Mouse (Mus musculus) liver, embryonic 16.5 days (tissue): Measurements from ENCODE around the gene Gng8. TPM values are rescaled to one million over a fixed set of nuclear protein-coding genes. Genes with fewer than 3 reads are reported as not detected.

ENCODE experiments used
- ATAC-seq: fragments of 200-750 bp; cut with Nextera tagmentation; 2 replicates; pipeline ENCODE4 v1.8.0; 2017; ENCODE audit warnings: low read depth, mild to moderate bottlenecking, moderate number of reproducible peaks, moderate library complexity
- H3K27ac ChIP-seq: fragments of 300-500 bp; sonication (generic); 2 replicates; pipeline ENCODE4 v1.5.1; 2014; ENCODE audit warnings: mild to moderate bottlenecking, low read length
- H3K27me3 ChIP-seq: fragments of 300-500 bp; sonication (generic); 2 replicates; pipeline ENCODE4 v1.6.1; 2014; ENCODE audit warnings: low read depth, low read length, mixed read lengths; ENCODE audit not compliant: control insufficient read depth, insufficient read depth
- H3K36me3 ChIP-seq: fragments of 300-500 bp; sonication (generic); 2 replicates; pipeline ENCODE4 v1.6.1; 2014; ENCODE audit warnings: mild to moderate bottlenecking; ENCODE audit not compliant: control insufficient read depth, insufficient read depth
- H3K4me1 ChIP-seq: fragments of 300-500 bp; sonication (generic); 2 replicates; pipeline ENCODE4 v1.6.1; 2014; ENCODE audit warnings: low read depth, low read length, mixed read lengths; ENCODE audit not compliant: control insufficient read depth
- H3K4me2 ChIP-seq: fragments of 300-500 bp; sonication (generic); 2 replicates; pipeline ENCODE4 v1.6.1; 2014; ENCODE audit warnings: low read depth, low read length, mixed read lengths
- H3K4me3 ChIP-seq: fragments of 300-500 bp; sonication (generic); 2 replicates; pipeline ENCODE4 v1.5.1; 2014; ENCODE audit warnings: low read depth, mild to moderate bottlenecking, low read length
- H3K9ac ChIP-seq: fragments of 300-500 bp; sonication (generic); 2 replicates; pipeline ENCODE4 v1.6.1; 2014; ENCODE audit warnings: low read depth, low read length
- H3K9me3 ChIP-seq: fragments of 300-500 bp; sonication (generic); replicated peaks from 2 replicates; pipeline ENCODE4 v1.6.1; 2016; ENCODE audit warnings: low read length; ENCODE audit not compliant: control insufficient read depth
- WGBS: fragments of 180-500 bp; shearing (Covaris S2); extraction: QIAGEN DNeasy Blood & Tissue Kit; methylation state at CpG from one replicate; pipeline ENCODE4 v1.1.7; 2014; ENCODE audit not compliant: insufficient replicate concordance; 5-methylcytosine and 5-hydroxymethylcytosine counted together
- polyA plus RNA-seq: library from polyadenylated mRNA; unstranded; fragments of >200 nt; fragmentation: Nextera tagmentation; extraction: Ambion mirVana; gene quantifications from 2 replicates; pipeline ENCODE4 v1.2.1, GENCODE M21; 2015

Gng8 gene
- polyA plus RNA-seq, 1 experiment from 2014 or later: 0.17 TPM

DNA sequence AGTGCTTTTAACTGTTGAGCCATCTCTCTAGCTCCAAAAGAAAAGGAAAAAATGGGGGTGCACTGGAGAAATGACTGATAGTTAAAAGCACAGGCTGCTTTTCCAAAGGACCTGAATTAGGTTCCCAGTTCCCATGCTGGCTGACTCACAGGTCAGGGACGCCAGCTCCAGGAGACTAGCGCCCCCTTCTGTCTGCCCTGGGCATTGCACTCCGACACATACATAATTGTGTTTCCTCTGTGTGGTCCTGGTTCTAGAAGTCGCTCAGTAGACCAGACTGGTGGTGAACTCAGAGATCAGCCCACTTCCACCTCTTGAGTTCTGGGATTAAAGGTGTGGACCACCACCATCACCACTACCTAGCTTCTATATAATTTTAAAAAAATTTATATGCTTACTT, 45.7 kb downstream of the Gng8 start:
- WGBS: 42% methylated on average over 4 of the region's 4 CpGs
- Histone ChIP-seq H3K4me3 (no peak overlapping the region), H3K4me2 (no peak overlapping the region), H3K27me3 (no peaks in the 10 kb centered on the region; the same call in 1 of the 2 replicates), H3K27ac (no peak overlapping the region), H3K9ac (no peak overlapping the region), H3K9me3 (no peaks in the 10 kb centered on the region), H3K36me3 (no peaks in the 10 kb centered on the region), H3K4me1 (no peaks in the 10 kb centered on the region)
- ATAC-seq: no peak

DNA sequence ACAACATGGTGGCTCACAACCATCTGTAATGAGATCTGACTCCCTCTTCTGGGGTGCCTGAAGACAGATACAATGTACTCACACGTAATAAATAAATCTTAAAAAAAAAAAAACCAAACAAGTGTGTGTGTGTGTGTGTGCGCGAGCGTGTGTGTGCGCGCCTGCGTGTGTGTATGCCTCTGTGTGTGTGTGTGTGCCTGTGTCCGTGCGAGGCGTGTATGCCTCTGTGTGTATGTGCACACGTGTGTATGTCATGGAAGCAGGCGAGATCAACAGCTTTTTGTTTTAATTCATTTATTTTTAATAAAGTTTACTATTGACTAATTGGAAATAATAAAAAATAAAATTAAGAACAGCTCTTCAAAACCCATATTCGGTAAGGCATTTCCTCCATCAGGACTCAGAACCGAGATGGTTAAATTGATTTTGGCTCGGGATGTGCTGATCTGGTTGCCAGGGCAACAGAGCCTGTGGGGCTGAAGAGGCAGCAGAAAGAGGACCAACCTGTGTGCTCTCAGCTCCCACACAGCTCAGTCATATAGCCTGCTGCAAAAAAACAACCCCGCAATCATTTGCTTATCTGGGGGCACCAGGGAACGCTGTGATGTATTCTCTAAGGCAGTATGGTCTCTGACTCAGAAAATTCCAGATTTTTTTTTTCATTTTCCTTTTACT, 46.7 kb downstream of the Gng8 start:
- 62% methylated on average over 17 of the region's 17 CpGs for WGBS
- ATAC-seq: no peak

DNA sequence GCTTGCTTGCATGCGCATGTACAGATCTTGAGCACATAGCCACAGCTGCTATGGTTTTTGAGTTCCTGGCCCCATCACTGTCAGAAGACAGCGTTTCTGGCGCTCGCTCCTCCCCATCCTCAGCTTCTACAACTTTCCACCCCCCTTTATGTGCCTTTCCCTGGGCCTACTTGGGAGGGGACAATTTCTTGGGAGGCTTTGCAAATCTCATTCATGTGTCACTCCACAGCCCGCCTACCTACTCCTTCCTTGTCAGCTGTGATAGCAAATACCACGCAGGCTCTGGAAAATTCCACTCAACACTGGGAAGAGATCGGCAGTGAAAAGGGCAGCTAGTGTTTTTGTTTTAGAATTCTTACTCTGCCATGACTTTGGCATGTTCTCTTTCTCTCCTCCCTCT, 48.7 kb downstream of the Gng8 start:
- H3K27ac ChIP-seq: no peak overlapping the region
- H3K4me1 ChIP-seq: no peaks in the 10 kb centered on the region
- no peaks in the 10 kb centered on the region for H3K36me3 ChIP-seq
- H3K9me3 ChIP-seq: no peaks in the 10 kb centered on the region
- H3K4me3 ChIP-seq: no peak overlapping the region
- H3K9ac ChIP-seq: no peak overlapping the region
- no peak overlapping the region for H3K4me2 ChIP-seq
- no peak for ATAC-seq
- peaks cover 20% of the 10 kb centered on the region for H3K27me3 ChIP-seq
- WGBS: 45% methylated on average over 7 of the region's 7 CpGs

More for the DNA sequence above, 46.7 kb downstream of the Gng8 start:
- no peak overlapping the region for H3K4me3 ChIP-seq
- no peak overlapping the region for H3K27ac ChIP-seq
- no peak overlapping the region for H3K9ac ChIP-seq
- H3K4me2 ChIP-seq: no peak overlapping the region
- H3K4me1 ChIP-seq: no peaks in the 10 kb centered on the region
- no peaks in the 10 kb centered on the region for H3K36me3 ChIP-seq
- H3K27me3 ChIP-seq: peaks cover 2% of the 10 kb centered on the region; the same call in 1 of the 2 replicates
- no peaks in the 10 kb centered on the region for H3K9me3 ChIP-seq

DNA sequence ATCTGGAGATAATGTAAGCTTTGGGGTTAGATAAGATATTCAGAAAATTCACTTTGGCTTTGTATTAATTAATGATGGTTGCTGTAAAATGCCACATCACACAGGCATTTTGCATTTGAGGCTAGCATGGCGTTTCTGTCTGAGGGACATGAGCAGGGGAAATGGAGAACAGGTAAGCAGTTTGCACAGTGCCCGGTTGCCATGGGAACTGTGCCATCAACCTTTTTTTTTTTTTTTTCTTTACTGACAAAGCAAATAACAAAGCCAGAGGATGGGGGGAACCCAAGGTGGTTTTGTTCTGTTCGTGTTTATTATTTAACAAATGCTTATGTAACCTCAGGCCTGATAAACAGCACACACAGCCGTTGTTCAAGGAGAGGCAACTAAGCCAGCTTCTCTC, 51.3 kb downstream of the Gng8 start:
- Histone ChIP-seq H3K4me1 (no peaks in the 10 kb centered on the region), H3K9ac (no peak overlapping the region), H3K27me3 (peaks cover 46% of the 10 kb centered on the region), H3K4me3 (no peak overlapping the region), H3K27ac (no peak overlapping the region), H3K4me2 (no peak overlapping the region), H3K9me3 (no peaks in the 10 kb centered on the region), H3K36me3 (no peaks in the 10 kb centered on the region)
- ATAC-seq: no peak
- WGBS: 32% methylated on average over 4 of the region's 4 CpGs

DNA sequence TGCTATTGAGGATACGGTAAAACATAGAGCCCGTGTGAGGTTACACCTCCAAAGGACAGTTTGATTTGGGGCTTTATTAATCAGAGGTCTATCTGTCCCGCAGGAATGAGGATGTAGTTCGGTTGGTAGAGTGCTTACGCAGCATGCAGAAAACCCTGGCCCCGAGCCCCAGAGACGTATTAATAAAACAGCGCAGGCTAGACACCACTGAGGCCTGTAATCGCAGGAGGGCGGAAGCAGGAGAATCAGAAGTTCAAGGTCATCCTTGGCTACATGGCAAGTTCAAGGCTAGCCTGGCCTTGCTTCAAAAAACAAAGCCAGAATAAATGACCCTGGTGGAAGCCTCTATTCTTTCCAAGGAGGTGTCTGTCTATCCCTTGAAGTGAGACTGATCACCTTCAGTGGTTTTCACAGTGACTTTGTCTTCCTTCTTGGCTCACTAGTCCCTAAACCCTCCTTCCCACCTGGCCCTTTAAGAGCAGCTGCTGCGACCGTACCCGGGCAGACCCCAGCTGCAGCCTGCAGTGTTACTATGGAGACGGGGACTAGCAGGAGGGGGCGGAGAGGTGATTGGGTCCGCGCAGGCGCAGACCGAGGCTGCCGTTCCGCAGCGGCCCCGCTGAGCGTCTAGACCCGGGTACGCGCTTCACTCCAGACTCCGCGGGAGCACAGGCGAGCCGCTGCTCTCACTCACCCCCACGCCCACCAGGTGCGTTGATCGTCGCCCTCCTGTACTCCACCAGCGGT, 52.6 kb downstream of the Gng8 start, which contains the start of gene Pnmal2:
Pnmal2 (plus strand) TSS at position 622 of the 747 bp plus-strand sequence.
- H3K9me3 ChIP-seq: no peaks in the 10 kb centered on the region

DNA sequence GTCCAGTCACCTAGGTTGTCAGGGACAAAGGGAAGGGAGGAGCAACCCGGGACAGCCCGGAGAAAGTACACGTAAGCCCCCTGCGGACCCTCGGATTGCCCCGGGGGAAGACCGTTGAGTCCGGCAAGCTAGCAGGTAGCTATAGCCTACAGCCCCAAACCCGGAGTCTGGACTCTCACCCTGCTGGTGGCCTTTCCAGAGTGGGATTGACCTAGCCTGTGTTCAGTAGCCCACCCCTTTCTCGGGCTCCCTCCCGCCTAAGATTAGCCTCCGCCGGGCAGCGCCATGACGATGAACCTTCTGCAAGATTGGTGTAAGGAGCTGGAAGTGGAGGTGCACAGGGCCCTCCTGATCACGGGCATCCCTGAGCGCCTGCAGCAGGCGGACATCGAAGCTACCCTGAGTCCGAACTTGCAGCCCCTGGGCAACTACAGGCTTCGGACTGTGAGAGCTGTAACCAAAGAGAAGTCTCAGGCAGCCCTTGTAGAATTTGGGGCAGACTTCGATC, 53.3 kb downstream of the Gng8 start:
- 2% methylated on average over 22 of the region's 22 CpGs for WGBS
- no peak for ATAC-seq
- H3K4me2 ChIP-seq: peak overlapping the region; percentile 58
- H3K36me3 ChIP-seq: no peaks in the 10 kb centered on the region
- H3K27ac ChIP-seq: no peak overlapping the region
- peaks cover 64% of the 10 kb centered on the region for H3K27me3 ChIP-seq
- H3K9me3 ChIP-seq: no peaks in the 10 kb centered on the region
- H3K9ac ChIP-seq: peak overlapping the region; percentile 35; the same call in 1 of the 2 replicates
- H3K4me1 ChIP-seq: peaks cover 2% of the 10 kb centered on the region; the same call in 1 of the 2 replicates
- H3K4me3 ChIP-seq: peak overlapping the region; percentile 48

More for the DNA sequence above, 52.6 kb downstream of the Gng8 start, which contains the start of gene Pnmal2:
- Histone ChIP-seq H3K36me3 (no peaks in the 10 kb centered on the region), H3K4me3 (peak within 1 kb of the TSS; percentile 48), H3K9ac (peak within 1 kb of the TSS; percentile 35; the same call in 1 of the 2 replicates), H3K27ac (no peak within 1 kb of the TSS), H3K27me3 (peaks cover 58% of the 10 kb centered on the region), H3K4me1 (no peaks in the 10 kb centered on the region), H3K4me2 (peak within 1 kb of the TSS; percentile 58)
- peak; percentile 58; the same call in 1 of the 2 replicates for ATAC-seq
- WGBS: 18% methylated on average over 36 of the region's 36 CpGs

Other genes with a start within 250 kb of the Gng8 start
- gene Ceacam15, start 216.1 kb upstream of the Gng8 start, polyA plus RNA-seq: not detected in 2 replicates
- gene Ceacam9, start 169.9 kb upstream of the Gng8 start, polyA plus RNA-seq: not detected in 2 replicates
- 151 and 155 TPM in 2 replicates for gene Ap2s1, start 153.4 kb upstream of the Gng8 start, polyA plus RNA-seq
- gene Slc1a5, start 110.4 kb upstream of the Gng8 start, polyA plus RNA-seq: 101 and 119 TPM in 2 replicates
- gene Strn4, start 75.9 kb upstream of the Gng8 start, polyA plus RNA-seq: 27.4 and 29.8 TPM in 2 replicates
- gene Fkrp, start 75.1 kb upstream of the Gng8 start, polyA plus RNA-seq: 7.8 and 8.9 TPM in 2 replicates
- gene Prkd2, start 48.9 kb upstream of the Gng8 start, polyA plus RNA-seq: 2.8 and 3.6 TPM in 2 replicates
- gene Dact3, start 16.5 kb upstream of the Gng8 start, polyA plus RNA-seq: 0.05 and 0.12 TPM in 2 replicates
- 1.2 and 1.3 TPM in 2 replicates for gene Ptgir, start 14.7 kb downstream of the Gng8 start, polyA plus RNA-seq
- 81.6 and 86.6 TPM in 2 replicates for gene Calm3, start 32.3 kb downstream of the Gng8 start, polyA plus RNA-seq
- 0.20 and 0.42 TPM in 2 replicates for gene Pnmal2, start 52.9 kb downstream of the Gng8 start, polyA plus RNA-seq
- gene Pnmal1, start 67.9 kb downstream of the Gng8 start, polyA plus RNA-seq: 0.02 and 0.05 TPM in 2 replicates
- 0.04 TPM in 2 replicates for gene Gm42372, start 91.3 kb downstream of the Gng8 start, polyA plus RNA-seq
- 5.3 and 5.9 TPM in 2 replicates for gene Ccdc8, start 100.9 kb downstream of the Gng8 start, polyA plus RNA-seq
- 38.0 and 38.6 TPM in 2 replicates for gene Ppp5c, start 136.1 kb downstream of the Gng8 start, polyA plus RNA-seq
- 36.0 and 43.3 TPM in 2 replicates for gene Hif3a, start 170.6 kb downstream of the Gng8 start, polyA plus RNA-seq
- 0.20 and 0.25 TPM in 2 replicates for gene Psg16, start 182.3 kb downstream of the Gng8 start, polyA plus RNA-seq